Mouse (Mus musculus) limb, embryonic 14.5 days (tissue): ENCODE results near the gene 1700001O22Rik. TPM values are rescaled to one million over a fixed set of nuclear protein-coding genes. Genes with fewer than 3 reads are reported as not detected.

Source experiments
- ATAC-seq: fragments of 200-750 bp; cut with Nextera tagmentation; 2 replicates; pipeline ENCODE4 v1.8.0; 2017; ENCODE audit warnings: low read depth, moderate number of reproducible peaks, moderate TSS enrichment; ENCODE audit not compliant: low FRiP score
- DNase-seq: peaks from one replicate; pipeline ENCODE4 v3.0.0-alpha.2; 2015; ENCODE audit warnings: low spot score
- H3K27ac ChIP-seq: fragments of 300-500 bp; sonication (generic); replicated peaks from 2 replicates; pipeline ENCODE4 v1.5.1; 2014; ENCODE audit warnings: low read depth, mild to moderate bottlenecking, low read length, moderate library complexity, mixed read lengths
- H3K27me3 ChIP-seq: fragments of 300-500 bp; sonication (generic); 2 replicates; pipeline ENCODE4 v1.6.1; 2014; ENCODE audit warnings: low read length, mixed read lengths; ENCODE audit not compliant: control insufficient read depth, insufficient read depth
- H3K36me3 ChIP-seq: fragments of 300-500 bp; sonication (generic); 2 replicates; pipeline ENCODE4 v1.6.1; 2014; ENCODE audit warnings: mild to moderate bottlenecking, low read length, moderate library complexity, mixed read lengths; ENCODE audit not compliant: control insufficient read depth, insufficient read depth
- H3K4me1 ChIP-seq: fragments of 300-500 bp; sonication (generic); 2 replicates; pipeline ENCODE4 v1.6.1; 2014; ENCODE audit warnings: antibody characterized with exemption, low read length, mixed read lengths; ENCODE audit not compliant: control insufficient read depth, insufficient read depth
- H3K4me2 ChIP-seq: fragments of 300-500 bp; sonication (generic); replicated peaks from 2 replicates; pipeline ENCODE4 v1.6.1; 2014; ENCODE audit warnings: low read depth, mild to moderate bottlenecking, low read length, moderate library complexity; ENCODE audit not compliant: severe bottlenecking
- H3K4me3 ChIP-seq: fragments of 300-500 bp; sonication (generic); replicated peaks from 2 replicates; pipeline ENCODE4 v1.5.1; 2014; ENCODE audit warnings: low read length
- H3K9ac ChIP-seq: fragments of 300-500 bp; sonication (generic); 2 replicates; pipeline ENCODE4 v1.6.1; 2014; ENCODE audit warnings: mild to moderate bottlenecking, low read depth, low read length, moderate library complexity; ENCODE audit not compliant: severe bottlenecking
- H3K9me3 ChIP-seq: fragments of 300-500 bp; sonication (generic); 2 replicates; pipeline ENCODE4 v1.6.1; 2016; ENCODE audit warnings: low read length; ENCODE audit not compliant: control insufficient read depth
- POLR2A ChIP-seq: fragments of 200-500 bp; IDR thresholded peaks from 2 replicates; pipeline ENCODE4 v1.8.0; 2012; ENCODE audit warnings: inconsistent platforms, mild to moderate bottlenecking, moderate library complexity, borderline replicate concordance; ENCODE audit not compliant: insufficient read depth, insufficient read length; ENCODE audit errors: extremely low read depth
- WGBS: fragments of 180-500 bp; shearing (Covaris S2); extraction: QIAGEN DNeasy Blood & Tissue Kit; methylation state at CpG from one replicate; pipeline ENCODE4 v1.1.7; 2014; 5-methylcytosine and 5-hydroxymethylcytosine counted together
- polyA plus RNA-seq, 2 experiments: library from polyadenylated mRNA; depleted of rRNA in 1 of 2; stranded (reverse) in 1 of 2; unstranded in 1 of 2; fragments of >200 nt; fragmentation: Nextera tagmentation in 1 of 2; extraction: Ambion mirVana in 1 of 2; gene quantifications; 2 replicates each; pipeline versions ENCODE4 v1.2.1 to v1.2.3; 2012 to 2014

The 1700001O22Rik gene
- polyA plus RNA-seq, 2 experiments, result 3.4 TPM

GRCm38 (mm10) chr2:30805983-30806382 lies 2.5 kb upstream of the 1700001O22Rik start:
- Histone ChIP-seq H3K4me2 (no peak overlapping the region), H3K27me3 (0 out of 2 replicates have a peak, but pooled peaks cover 10% of the 10 kb centered on the region), H3K9ac (no peak overlapping the region), H3K27ac (no peak overlapping the region), H3K36me3 (peaks cover 5% of the 10 kb centered on the region; the same call in 1 of the 2 replicates), H3K4me1 (peaks cover 29% of the 10 kb centered on the region), H3K9me3 (no peaks in the 10 kb centered on the region), H3K4me3 (no peak overlapping the region)
- no peak for DNase-seq
- TF ChIP-seq POLR2A, result no peak
- ATAC-seq, result no peak
- 96% methylated on average over 2 of the region's 2 CpGs for WGBS

GRCm38 (mm10) chr2:30801067-30801852 lies 2.2 kb downstream of the 1700001O22Rik start:
- peaks cover 18% of the 10 kb centered on the region for H3K4me1 ChIP-seq
- H3K36me3 ChIP-seq, result no peaks in the 10 kb centered on the region
- peak overlapping the region; percentile 62 for H3K9ac ChIP-seq
- H3K9me3 ChIP-seq, result no peaks in the 10 kb centered on the region
- H3K4me3 ChIP-seq, result peak overlapping the region; percentile 51
- 0 out of 2 replicates have a peak, but pooled peaks cover 10% of the 10 kb centered on the region for H3K27me3 ChIP-seq
- TF ChIP-seq POLR2A, result no peak
- H3K27ac ChIP-seq, result no peak overlapping the region
- no peak for DNase-seq
- peak; percentile 31; the same call in 1 of the 2 replicates for ATAC-seq
- peak overlapping the region; percentile 99 for H3K4me2 ChIP-seq
- WGBS, result 2% methylated on average over 68 of the region's 77 CpGs

GRCm38 (mm10) chr2:30800671-30801066 lies 2.8 kb downstream of the 1700001O22Rik start:
- no peaks in the 10 kb centered on the region for H3K9me3 ChIP-seq
- TF ChIP-seq POLR2A, result no peak
- no peak for ATAC-seq
- peaks cover 24% of the 10 kb centered on the region for H3K4me1 ChIP-seq
- H3K36me3 ChIP-seq, result no peaks in the 10 kb centered on the region
- peak overlapping the region; percentile 99 for H3K4me2 ChIP-seq
- H3K27ac ChIP-seq, result no peak overlapping the region
- H3K4me3 ChIP-seq, result peak overlapping the region; percentile 51
- H3K9ac ChIP-seq, result no peak overlapping the region
- H3K27me3 ChIP-seq, result 0 out of 2 replicates have a peak, but pooled peaks cover 10% of the 10 kb centered on the region
- 25% methylated on average over 7 of the region's 7 CpGs for WGBS
- no peak for DNase-seq

GRCm38 (mm10) chr2:30799456-30799855 lies 4.0 kb downstream of the 1700001O22Rik start:
- DNase-seq (no peak), ATAC-seq (no peak)
- H3K4me2 ChIP-seq, result no peak overlapping the region
- no peak overlapping the region for H3K4me3 ChIP-seq
- no peaks in the 10 kb centered on the region for H3K9me3 ChIP-seq
- H3K36me3 ChIP-seq, result no peaks in the 10 kb centered on the region
- WGBS, result 83% methylated on average over 3 of the region's 3 CpGs
- TF ChIP-seq POLR2A, result no peak
- H3K27ac ChIP-seq, result no peak overlapping the region
- H3K9ac ChIP-seq, result no peak overlapping the region
- H3K27me3 ChIP-seq, result 0 out of 2 replicates have a peak, but pooled peaks cover 10% of the 10 kb centered on the region
- H3K4me1 ChIP-seq, result peaks cover 25% of the 10 kb centered on the region

- ATAC-seq, result peak; percentile 51
- WGBS, result 6% methylated on average over 11 of the region's 11 CpGs
- Histone ChIP-seq H3K4me2 (peak overlapping the region; percentile 44), H3K9me3 (no peaks in the 10 kb centered on the region), H3K9ac (no peak overlapping the region), H3K4me1 (peaks cover 23% of the 10 kb centered on the region), H3K27ac (0 out of 2 replicates have a peak overlapping the region, but pooled peaks have one; percentile 48), H3K36me3 (no peaks in the 10 kb centered on the region), H3K4me3 (peak overlapping the region; percentile 26), H3K27me3 (0 out of 2 replicates have a peak, but pooled peaks cover under 1% of the 10 kb centered on the region)
- DNase-seq, result peak; percentile 95
- TF ChIP-seq POLR2A, result no peak
These were observed 7.1 kb downstream of the 1700001O22Rik start for GRCm38 (mm10) chr2:30796382-30796781.
